Mouse (Mus musculus) forebrain, postnatal 0 days (tissue): ENCODE results near the gene Fam207a. TPM values are rescaled to one million over a fixed set of nuclear protein-coding genes. Genes with fewer than 3 reads are reported as not detected.

ENCODE experiments used
- ATAC-seq: fragments of 200-750 bp; cut with Nextera tagmentation; 2 replicates; pipeline ENCODE4 v1.8.0; 2017; ENCODE audit warnings: mild to moderate bottlenecking, moderate library complexity
- DNase-seq: peaks from one replicate; pipeline ENCODE4 v3.0.0-alpha.2; 2015
- H3K27ac ChIP-seq: fragments of 300-500 bp; sonication (generic); 2 replicates; pipeline ENCODE4 v1.5.1; 2014; ENCODE audit warnings: low read depth, mild to moderate bottlenecking, antibody characterized with exemption, low read length, moderate library complexity, mixed read lengths
- H3K27me3 ChIP-seq: fragments of 300-500 bp; sonication (generic); 2 replicates; pipeline ENCODE4 v1.6.1; 2014; ENCODE audit warnings: mild to moderate bottlenecking, low read length, mixed read lengths; ENCODE audit not compliant: insufficient read depth
- H3K36me3 ChIP-seq: fragments of 300-500 bp; sonication (generic); 2 replicates; pipeline ENCODE4 v1.6.1; 2014; ENCODE audit warnings: mild to moderate bottlenecking, moderate library complexity; ENCODE audit not compliant: insufficient read depth
- H3K4me1 ChIP-seq: fragments of 300-500 bp; sonication (generic); 2 replicates; pipeline ENCODE4 v1.6.1; 2014; ENCODE audit warnings: antibody characterized with exemption; ENCODE audit not compliant: insufficient read depth
- H3K4me2 ChIP-seq: fragments of 300-500 bp; sonication (generic); 2 replicates; pipeline ENCODE4 v1.6.1; 2014; ENCODE audit warnings: low read depth, mild to moderate bottlenecking, moderate library complexity
- H3K4me3 ChIP-seq: fragments of 300-500 bp; sonication (generic); 2 replicates; pipeline ENCODE4 v1.5.1; 2014; ENCODE audit warnings: low read depth, low read length, mixed read lengths
- H3K9ac ChIP-seq: fragments of 300-500 bp; sonication (generic); 2 replicates; pipeline ENCODE4 v1.6.1; 2014; ENCODE audit warnings: mild to moderate bottlenecking
- H3K9me3 ChIP-seq: fragments of 300-500 bp; sonication (generic); 2 replicates; pipeline ENCODE4 v1.6.1; 2016; ENCODE audit warnings: low read length
- CTCF ChIP-seq: sonication (generic); IDR thresholded peaks from 2 replicates; pipeline ENCODE4 v1.5.1; 2016; ENCODE audit warnings: antibody characterized with exemption, control low read depth, low read depth
- WGBS: fragments of 180-500 bp; shearing (Covaris S2); extraction: QIAGEN DNeasy Blood & Tissue Kit; methylation state at CpG from one replicate; pipeline ENCODE4 v1.1.7; 2014; 5-methylcytosine and 5-hydroxymethylcytosine counted together
- polyA plus RNA-seq: library from polyadenylated mRNA; unstranded; fragments of >200 nt; fragmentation: Nextera tagmentation; extraction: Ambion mirVana; gene quantifications from 2 replicates; pipeline ENCODE4 v1.2.1, GENCODE M21; 2015
- total RNA-seq: library from RNA; depleted of rRNA; stranded (reverse); fragments of >200 nt; gene quantifications from 2 replicates; pipeline ENCODE4 v1.2.3, GENCODE M21; 2014

Gene Fam207a
- total and polyA plus RNA-seq, 2 experiments from 2014 or later, result 34.9 to 42.2 TPM

DNA sequence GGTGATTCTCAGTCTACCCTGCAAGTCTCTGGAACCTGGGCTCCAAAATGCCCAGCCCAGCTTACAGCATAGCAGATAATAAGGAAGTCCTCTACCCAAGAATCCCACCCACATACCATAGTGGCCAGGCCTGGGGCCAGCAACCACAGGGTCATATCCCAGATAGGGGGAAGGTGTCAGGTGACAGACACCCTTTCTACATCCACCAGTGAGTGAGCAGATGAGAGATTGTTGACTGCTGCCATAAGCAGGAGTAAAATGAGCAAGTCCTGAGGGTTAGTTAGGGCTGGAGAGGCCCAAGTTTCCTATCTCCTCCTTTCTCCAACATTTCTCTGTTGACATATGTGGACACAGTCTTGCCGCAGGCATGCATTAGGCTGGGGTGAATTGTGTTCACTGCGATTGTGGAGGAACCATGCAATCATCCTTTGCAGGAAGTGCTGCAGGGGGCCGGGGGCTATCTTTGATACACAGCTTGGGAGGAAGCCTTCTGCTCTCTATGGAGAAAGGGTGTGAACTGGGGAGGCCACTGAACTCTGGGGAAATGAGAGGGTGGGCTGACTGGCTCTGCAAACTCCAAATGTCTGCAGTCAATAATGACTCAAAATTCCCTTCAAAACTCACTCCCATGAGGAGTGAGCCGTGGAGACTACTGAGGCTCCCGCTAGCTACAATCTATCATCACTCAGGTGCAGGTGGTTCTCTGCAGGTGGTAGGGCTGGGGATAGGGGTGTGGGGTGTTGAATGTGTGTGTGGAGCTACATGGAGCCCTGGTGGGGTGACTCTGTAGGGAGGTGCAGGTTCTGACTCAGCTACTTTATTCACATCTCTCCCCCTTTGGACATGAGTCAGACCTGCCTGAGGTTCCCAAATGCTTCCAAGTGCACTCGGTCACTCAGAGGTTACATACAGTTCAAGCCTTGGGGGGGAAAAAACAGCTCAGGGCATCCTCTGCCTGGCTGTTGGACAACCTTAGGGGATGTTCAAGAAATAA lies 15.7 kb upstream of the Fam207a start:
- DNase-seq (no peak), ATAC-seq (no peak)
- Histone ChIP-seq H3K27ac (no peak overlapping the region), H3K9ac (no peak overlapping the region), H3K4me2 (no peak overlapping the region), H3K4me1 (no peaks in the 10 kb centered on the region), H3K9me3 (no peaks in the 10 kb centered on the region), H3K27me3 (no peaks in the 10 kb centered on the region), H3K36me3 (no peaks in the 10 kb centered on the region), H3K4me3 (no peak overlapping the region)
- 90% methylated on average over 6 of the region's 6 CpGs for WGBS
- TF ChIP-seq CTCF, result no peak

DNA sequence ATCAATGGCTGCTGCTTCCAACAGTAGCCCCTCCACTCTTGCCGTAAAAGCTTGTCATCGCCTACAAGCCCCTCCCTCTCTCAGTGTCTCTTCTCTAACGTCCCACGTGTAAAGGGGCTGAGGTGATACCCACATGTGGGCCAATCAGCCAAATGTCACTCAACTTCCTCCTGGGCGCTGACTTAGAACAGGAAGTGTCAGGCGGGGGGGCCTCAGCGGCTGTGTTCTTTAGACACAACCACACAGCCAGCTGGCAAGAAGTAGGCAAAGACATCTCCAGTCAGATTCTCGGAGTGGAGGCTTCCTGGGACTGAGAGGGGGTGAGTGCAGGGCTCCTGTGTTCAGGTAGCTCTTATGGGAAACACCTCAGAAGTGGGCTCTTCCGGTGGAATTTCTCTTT lies 14.6 kb upstream of the Fam207a start, which contains the start of gene Itgb2:
TSS of gene Itgb2 (plus strand) at position 113 of the 400 bp plus-strand sequence.
- no peak within 1 kb of the TSS for H3K27ac ChIP-seq
- H3K36me3 ChIP-seq, result no peaks in the 10 kb centered on the region
- no peak within 1 kb of the TSS for H3K4me3 ChIP-seq
- H3K4me2 ChIP-seq, result no peak within 1 kb of the TSS
- no peaks in the 10 kb centered on the region for H3K9me3 ChIP-seq
- no peak for DNase-seq
- no peak for TF ChIP-seq CTCF
- no peaks in the 10 kb centered on the region for H3K27me3 ChIP-seq
- H3K9ac ChIP-seq, result no peak within 1 kb of the TSS
- no peaks in the 10 kb centered on the region for H3K4me1 ChIP-seq
- ATAC-seq, result no peak
- 77% methylated on average over 9 of the region's 9 CpGs for WGBS

DNA sequence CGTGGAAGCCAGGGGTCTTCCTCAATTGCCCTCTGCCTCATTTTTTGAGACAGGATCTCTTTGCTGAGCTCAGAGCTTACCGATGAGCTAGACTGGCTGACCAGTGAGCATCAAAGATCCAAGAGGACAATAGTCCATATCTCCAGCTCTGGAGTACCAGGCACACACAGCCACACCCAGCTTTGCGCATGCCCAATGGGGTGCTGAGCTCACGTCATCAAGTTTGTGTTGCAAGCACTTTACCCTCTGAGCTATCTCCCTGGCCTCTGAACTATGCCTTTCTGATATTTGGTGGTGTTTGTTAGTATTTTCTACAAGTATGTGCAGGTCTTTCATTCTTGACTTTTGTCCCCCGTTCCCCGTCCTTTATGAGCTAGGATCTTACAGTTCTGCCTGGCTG lies 13.0 kb upstream of the Fam207a start:
- Histone ChIP-seq H3K27me3 (no peaks in the 10 kb centered on the region), H3K36me3 (no peaks in the 10 kb centered on the region), H3K27ac (no peak overlapping the region), H3K4me3 (no peak overlapping the region), H3K4me2 (no peak overlapping the region), H3K9me3 (no peaks in the 10 kb centered on the region), H3K4me1 (no peaks in the 10 kb centered on the region), H3K9ac (no peak overlapping the region)
- TF ChIP-seq CTCF, result no peak
- DNase-seq, result no peak
- WGBS, result 90% methylated on average over 6 of the region's 6 CpGs
- ATAC-seq, result no peak

GRCm38 (mm10) chr10:77526488-77526887 lies 10.9 kb upstream of the Fam207a start:
- no peak for ATAC-seq
- H3K4me1 ChIP-seq, result no peaks in the 10 kb centered on the region
- no peak for DNase-seq
- no peaks in the 10 kb centered on the region for H3K36me3 ChIP-seq
- WGBS, result 93% methylated on average over 2 of the region's 2 CpGs
- H3K4me2 ChIP-seq, result no peak overlapping the region
- no peak for TF ChIP-seq CTCF
- H3K27me3 ChIP-seq, result no peaks in the 10 kb centered on the region
- H3K9ac ChIP-seq, result no peak overlapping the region
- H3K27ac ChIP-seq, result no peak overlapping the region
- no peak overlapping the region for H3K4me3 ChIP-seq
- no peaks in the 10 kb centered on the region for H3K9me3 ChIP-seq

- Histone ChIP-seq H3K27ac (no peak overlapping the region), H3K4me1 (no peaks in the 10 kb centered on the region), H3K9me3 (no peaks in the 10 kb centered on the region), H3K4me3 (no peak overlapping the region), H3K4me2 (no peak overlapping the region), H3K36me3 (no peaks in the 10 kb centered on the region), H3K9ac (no peak overlapping the region), H3K27me3 (no peaks in the 10 kb centered on the region)
- WGBS, result 82% methylated on average over 7 of the region's 7 CpGs
- no peak for TF ChIP-seq CTCF
- no peak for DNase-seq
- no peak for ATAC-seq
Measured at GRCm38 (mm10) chr10:77523321-77523720, 7.7 kb upstream of the Fam207a start.

DNA sequence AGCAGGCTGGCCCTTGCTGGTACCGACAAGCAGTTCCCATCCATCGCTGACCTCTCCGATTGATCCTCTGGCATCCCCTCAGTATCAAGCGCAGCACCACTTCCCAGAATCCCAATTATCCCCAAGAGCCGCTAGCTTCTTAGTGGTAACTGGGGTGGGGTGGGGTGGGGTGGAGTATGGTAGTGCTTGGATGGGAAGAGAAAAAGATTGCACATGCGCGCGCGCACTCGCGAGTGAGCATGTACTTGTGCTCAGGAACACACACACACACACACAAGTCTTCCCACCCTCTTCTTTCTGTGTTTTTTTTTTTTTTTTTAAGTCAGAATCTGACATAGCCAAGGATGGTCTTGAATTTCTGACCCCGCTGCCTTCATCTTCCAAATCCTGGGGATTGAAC lies 7.2 kb upstream of the Fam207a start:
- Histone ChIP-seq H3K36me3 (no peaks in the 10 kb centered on the region), H3K4me1 (no peaks in the 10 kb centered on the region), H3K27ac (no peak overlapping the region), H3K9me3 (no peaks in the 10 kb centered on the region), H3K9ac (peak overlapping the region; percentile 44), H3K4me2 (peak overlapping the region; percentile 53), H3K27me3 (no peaks in the 10 kb centered on the region), H3K4me3 (peak overlapping the region; percentile 35)
- ATAC-seq, result peak; percentile 54; the same call in 1 of the 2 replicates
- no peak for DNase-seq
- 51% methylated on average over 12 of the region's 12 CpGs for WGBS
- no peak for TF ChIP-seq CTCF

DNA sequence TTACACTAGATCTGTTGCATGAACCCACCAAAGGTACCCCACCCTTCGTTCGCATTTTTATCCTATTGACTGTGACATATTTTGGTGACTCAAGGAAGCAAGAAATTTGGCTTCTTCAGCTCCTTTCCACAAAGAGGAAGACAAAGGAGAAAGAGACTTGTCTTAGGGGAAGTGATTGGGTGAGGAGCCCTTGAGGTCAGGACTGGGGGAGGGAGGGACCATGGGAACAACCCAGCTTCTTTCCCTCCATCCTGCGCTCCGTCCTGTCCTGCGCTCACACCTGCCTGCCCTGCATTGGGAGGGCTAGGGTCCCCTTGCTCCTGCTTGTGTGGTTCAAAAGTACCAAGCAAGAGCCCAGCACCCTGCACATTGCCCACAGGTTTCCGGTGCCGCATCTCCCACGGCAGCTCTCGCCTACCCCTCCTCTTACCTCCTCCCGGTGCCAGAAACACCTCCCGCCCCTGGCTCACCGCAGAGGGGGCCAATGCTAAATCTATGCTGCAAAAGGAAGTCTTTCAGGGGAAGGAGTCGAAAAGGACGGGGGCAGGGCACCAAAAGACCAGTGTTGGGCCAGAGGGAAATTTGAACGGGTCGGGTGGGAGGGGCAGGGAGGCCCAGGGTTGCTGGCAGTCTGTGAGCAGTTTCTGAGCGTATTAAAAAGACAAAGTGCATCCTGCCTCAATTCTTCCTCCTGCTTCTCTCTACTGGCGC lies 6.6 kb upstream of the Fam207a start:
- H3K36me3 ChIP-seq, result no peaks in the 10 kb centered on the region
- peak; percentile 38 for ATAC-seq
- H3K27me3 ChIP-seq, result no peaks in the 10 kb centered on the region
- H3K9ac ChIP-seq, result peak overlapping the region; percentile 44
- 13% methylated on average over 18 of the region's 18 CpGs for WGBS
- no peak for TF ChIP-seq CTCF
- H3K4me2 ChIP-seq, result peak overlapping the region; percentile 53
- no peak overlapping the region for H3K27ac ChIP-seq
- H3K9me3 ChIP-seq, result no peaks in the 10 kb centered on the region
- peak overlapping the region; percentile 35 for H3K4me3 ChIP-seq
- H3K4me1 ChIP-seq, result no peaks in the 10 kb centered on the region
- peak; percentile 27 for DNase-seq
